Mouse (Mus musculus) left cerebral cortex, postnatal 10 days (tissue): ENCODE measurements around the gene Exoc4. TPM values are rescaled to one million over a fixed set of nuclear protein-coding genes. Genes with fewer than 3 reads are reported as not detected.

Source experiments
- DNase-seq, 2 experiments: peaks; one replicate each; pipeline ENCODE4 v3.0.0; 2021 to 2022; ENCODE audit warnings: low spot score in 2 of 2, mixed read lengths in 1 of 2; ENCODE audit errors: extremely low spot score in 1 of 2
- intact Hi-C: fragments of 180-260 bp; cut with DNase I; formaldehyde crosslinking; loops from one replicate; pipeline ENCODE4 v1.15.1; 2025
- total RNA-seq, 2 experiments: library from RNA; stranded (reverse); gene quantifications; 2 replicates each; pipeline ENCODE4 v1.2.3; 2021

Gene Exoc4
- total RNA-seq, 2 experiments from 2014 or later: 65.7 to 79.9 TPM

GRCm38 (mm10) chr6:33551934-33552333, 303.0 kb downstream of the Exoc4 start:
- intact Hi-C loops: no loop called here
- DNase-seq: no peak

- intact Hi-C loops: no loop called here
- no peak for DNase-seq
Observed at GRCm38 (mm10) chr6:33560925-33561324, 312.0 kb downstream of the Exoc4 start.

DNA sequence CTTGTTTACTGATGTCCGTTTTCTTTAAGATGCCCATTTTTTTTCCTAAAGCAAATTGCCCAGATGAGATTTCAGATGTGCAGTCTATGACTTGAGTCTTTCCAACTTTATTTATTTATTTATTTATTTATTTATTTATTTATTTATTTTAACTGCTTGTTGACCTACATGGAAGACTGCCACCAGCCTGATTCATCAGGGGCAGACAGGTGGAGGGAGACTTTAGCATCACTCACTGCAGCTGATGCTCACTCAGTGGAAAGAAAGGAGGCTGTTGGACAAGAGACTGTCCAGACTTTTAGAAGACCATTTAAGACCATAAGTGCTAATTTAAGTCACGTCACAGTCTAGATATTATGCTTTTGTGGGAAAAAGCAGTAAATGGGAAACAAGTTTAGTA, 313.0 kb downstream of the Exoc4 start:
- no peak for DNase-seq

DNA sequence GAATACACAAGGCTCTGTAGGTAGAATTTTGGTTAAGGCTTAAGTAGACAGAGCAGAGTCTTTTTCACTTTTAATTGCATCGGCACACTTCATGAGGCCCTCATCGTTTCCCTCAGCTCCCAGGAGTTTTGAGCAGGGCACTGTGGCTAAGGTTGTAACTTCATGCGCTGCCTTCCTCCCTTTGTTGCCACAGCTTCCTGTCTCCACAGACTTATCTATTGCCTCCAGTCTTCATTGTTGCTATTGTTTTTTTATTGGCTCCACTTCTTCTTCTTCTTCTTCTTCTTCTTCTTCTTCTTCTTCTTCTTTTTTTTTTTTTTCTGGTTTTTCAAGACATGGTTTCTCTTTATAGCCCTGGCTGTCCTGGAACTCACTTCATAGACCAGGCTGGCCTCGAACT, 327.1 kb downstream of the Exoc4 start:
- no peak for DNase-seq
- intact Hi-C loops: no loop called here

More for the DNA sequence above, 313.0 kb downstream of the Exoc4 start:
- intact Hi-C loops: no loop called here

DNA sequence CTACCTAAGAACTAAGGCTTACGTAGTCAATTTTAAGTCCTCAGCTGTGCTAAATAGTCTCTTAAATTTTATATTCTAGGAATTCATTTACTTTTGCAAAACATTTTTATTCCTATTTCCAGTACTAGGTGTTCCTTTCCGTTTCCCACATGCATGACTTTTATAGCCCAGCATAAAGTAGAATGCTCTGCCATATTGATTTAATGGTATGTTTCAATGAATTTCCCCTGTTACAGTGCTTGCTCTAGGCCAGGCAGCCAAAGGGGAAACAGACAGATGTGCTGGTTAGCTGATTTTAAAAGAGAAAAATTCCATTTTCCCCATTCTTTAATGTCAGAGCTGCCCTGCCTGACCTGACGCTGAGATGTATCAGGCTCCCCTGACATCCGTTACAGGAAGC, 359.6 kb downstream of the Exoc4 start:
- intact Hi-C loops: no loop called here
- DNase-seq: no peak

- intact Hi-C loops: no loop called here
- no peak for DNase-seq
Observed at GRCm38 (mm10) chr6:33613978-33614377, 365.1 kb downstream of the Exoc4 start.

DNA sequence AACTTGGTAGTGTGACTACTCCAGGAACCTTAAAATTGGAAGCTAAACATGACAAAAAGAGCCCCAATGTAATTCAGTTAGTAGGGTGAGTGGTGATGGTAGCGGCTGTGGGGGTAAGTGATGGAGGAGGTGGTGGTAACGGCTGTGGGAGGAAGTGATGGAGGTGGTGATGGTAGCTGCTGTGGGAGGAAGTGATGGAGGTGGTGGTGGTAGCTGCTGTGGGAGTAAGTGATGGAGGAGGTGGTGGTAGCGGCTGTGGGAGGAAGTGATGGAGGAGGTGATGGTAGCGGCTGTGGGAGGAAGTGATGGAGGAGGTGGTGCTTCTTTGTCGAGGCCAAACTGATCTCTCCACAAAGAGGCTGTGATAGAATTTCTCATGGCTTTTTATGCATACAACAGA, 369.7 kb downstream of the Exoc4 start:
- intact Hi-C loops: no loop called here
- DNase-seq: no peak

DNA sequence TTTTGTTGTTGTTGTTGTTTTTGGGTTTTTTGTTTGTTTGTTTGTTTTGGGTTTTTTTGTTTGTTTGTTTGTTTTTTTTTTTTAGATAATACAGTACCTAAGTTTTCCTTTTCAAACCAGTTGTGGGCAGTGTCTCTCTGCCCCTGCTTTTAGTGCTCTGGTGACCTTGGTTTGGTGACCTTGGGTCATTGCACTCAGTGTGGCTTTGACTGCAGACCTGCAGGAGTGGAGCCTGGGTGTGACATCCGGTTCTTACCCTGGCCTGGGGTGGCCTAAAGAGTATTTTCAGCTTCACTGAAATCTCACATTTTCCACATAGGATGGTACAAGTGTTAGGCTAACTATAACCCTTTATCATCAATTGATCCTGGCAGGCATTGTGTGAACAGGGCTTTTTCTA, 371.8 kb downstream of the Exoc4 start:
- no peak for DNase-seq
- intact Hi-C loops: no loop called here

GRCm38 (mm10) chr6:33625931-33626330, 377.0 kb downstream of the Exoc4 start:
- no peak for DNase-seq
- intact Hi-C loops: no loop called here

GRCm38 (mm10) chr6:33631133-33631532, 382.2 kb downstream of the Exoc4 start:
- DNase-seq: no peak
- intact Hi-C loops: no loop called here

GRCm38 (mm10) chr6:33637192-33637591, 388.3 kb downstream of the Exoc4 start:
- DNase-seq: no peak
- intact Hi-C loops: no loop called here

- intact Hi-C loops: loop anchor here (10.0 kb wide), 1 partner anchor 243 kb away; no protein-coding TSS in a partner anchor
- peak; percentile 31 to 49 for DNase-seq
Observed at GRCm38 (mm10) chr6:33681778-33682640, 433.1 kb downstream of the Exoc4 start.

DNA sequence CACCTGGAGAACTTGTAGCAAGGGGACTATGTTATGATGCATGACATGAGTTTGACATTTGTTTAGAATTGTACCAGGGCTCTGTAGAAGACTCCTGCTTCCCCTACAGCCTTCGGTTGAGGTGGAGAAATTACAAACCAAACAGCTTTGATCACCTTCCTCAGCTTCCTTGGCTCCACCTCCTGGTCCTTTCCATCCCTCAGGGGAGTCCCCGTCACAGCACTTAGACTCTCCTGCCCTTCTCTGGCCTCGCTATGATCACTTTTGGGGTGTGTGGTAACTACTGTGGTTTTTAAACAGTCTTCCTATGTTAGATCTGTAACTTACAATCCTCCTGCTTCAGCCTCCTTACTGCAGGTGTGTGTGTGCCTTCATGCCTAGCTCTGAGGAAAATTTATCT, 434.6 kb downstream of the Exoc4 start:
- intact Hi-C loops: loop anchor here (10.0 kb wide), 1 partner anchor 241 kb away; no protein-coding TSS in a partner anchor
- no peak for DNase-seq

GRCm38 (mm10) chr6:33685321-33685720, 436.4 kb downstream of the Exoc4 start:
- no peak for DNase-seq
- intact Hi-C loops: loop anchor here (10.0 kb wide), 1 partner anchor 239 kb away; no protein-coding TSS in a partner anchor

GRCm38 (mm10) chr6:33690601-33691000, 441.7 kb downstream of the Exoc4 start:
- intact Hi-C loops: no loop called here
- DNase-seq: peak in 1 of 2 experiments; percentile 28

GRCm38 (mm10) chr6:33696976-33697375, 448.1 kb downstream of the Exoc4 start:
- DNase-seq: no peak
- intact Hi-C loops: no loop called here

DNA sequence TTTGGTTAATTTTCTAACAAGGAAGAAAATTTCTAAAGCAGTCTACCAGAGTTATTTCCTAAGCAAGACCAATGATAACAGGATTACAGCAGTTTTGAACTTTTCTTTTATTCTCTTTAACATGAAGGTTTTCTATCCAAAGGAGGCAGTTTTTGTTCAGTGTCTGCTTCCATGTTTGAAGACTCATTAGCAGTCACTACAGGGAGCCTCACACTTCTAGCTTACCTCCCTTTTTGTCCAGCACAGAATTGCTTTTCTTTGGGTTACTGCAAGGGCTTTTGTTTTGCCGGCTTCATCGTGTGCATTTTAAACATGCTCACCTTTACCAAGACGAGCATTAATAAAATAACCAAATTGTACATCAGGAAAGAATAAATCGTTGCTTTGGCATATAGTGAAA, 460.0 kb downstream of the Exoc4 start:
- no peak for DNase-seq
- intact Hi-C loops: no loop called here

DNA sequence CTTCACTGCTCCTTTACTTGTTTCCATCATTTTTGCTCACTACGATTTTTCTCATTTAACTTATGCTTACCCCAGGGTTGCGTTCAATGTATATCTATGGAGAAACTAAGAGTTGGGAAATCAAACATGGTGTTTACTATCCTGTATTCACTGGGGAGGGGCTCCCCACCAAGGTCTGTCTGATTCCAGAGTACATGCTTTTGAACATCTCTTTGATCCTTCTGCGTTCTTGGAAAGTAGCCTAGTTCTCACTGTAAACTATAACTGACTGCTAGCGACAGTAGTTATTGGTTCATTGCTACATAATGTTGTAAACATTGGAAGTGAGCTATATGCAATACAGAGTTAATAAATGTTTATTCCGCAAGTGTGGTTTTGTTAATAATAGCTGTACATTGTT, 460.5 kb downstream of the Exoc4 start:
- intact Hi-C loops: no loop called here
- DNase-seq: no peak

DNA sequence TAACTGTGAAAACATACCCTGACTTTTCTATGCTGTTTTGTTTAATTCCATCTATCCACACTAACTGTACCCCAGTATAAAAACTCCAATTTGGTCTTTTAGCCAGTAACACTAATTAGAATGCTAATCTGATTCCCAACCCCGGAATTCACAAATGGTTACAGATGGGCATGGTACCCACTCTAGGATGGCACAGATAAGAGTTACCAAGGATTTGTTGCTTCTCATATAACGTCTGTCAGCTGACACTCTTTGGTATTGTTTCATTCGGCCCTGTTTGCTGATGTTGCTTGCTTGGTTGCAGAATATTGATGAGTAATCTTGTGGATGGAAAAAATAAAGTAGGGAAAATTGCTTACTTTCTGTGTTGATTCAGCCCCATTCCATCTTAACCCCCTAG, 462.9 kb downstream of the Exoc4 start:
- DNase-seq: no peak
- intact Hi-C loops: no loop called here

DNA sequence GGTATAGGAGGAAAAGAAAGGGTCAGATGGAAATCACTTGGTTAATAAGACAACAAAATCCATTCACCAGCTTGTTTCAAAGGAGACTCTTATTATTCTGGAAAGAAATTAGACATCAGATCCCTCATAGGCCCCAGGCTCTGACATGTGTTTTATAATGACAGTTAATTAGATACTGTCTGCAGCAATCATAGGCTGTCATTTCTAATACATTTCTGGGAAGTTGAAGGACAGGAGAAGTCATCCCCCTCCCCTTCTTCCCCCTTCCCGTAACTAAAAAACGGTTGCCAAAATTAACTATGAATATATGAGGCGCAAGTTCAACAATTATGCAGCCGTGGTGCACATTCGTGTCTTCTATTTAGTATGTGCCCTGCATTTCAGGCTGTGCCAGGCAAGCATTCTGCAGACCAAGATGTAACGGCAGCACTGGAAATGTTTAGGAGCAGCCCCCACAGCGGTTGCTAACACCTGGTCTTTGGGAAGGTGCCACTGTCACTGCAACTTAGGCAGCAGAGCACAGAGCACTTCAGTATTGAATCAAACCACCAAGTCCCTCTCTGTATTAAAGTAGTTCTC, 463.7 kb downstream of the Exoc4 start:
- DNase-seq: no peak
- intact Hi-C loops: no loop called here
